Mouse (Mus musculus): ENCODE results near the gene Ing4. TPM values are rescaled to one million over a fixed set of nuclear protein-coding genes. Genes with fewer than 3 reads are reported as not detected.

Ing4 gene
- polyA plus RNA-seq (2012; rRNA removed): 39.1 and 39.2 TPM in 2 replicates

DNA sequence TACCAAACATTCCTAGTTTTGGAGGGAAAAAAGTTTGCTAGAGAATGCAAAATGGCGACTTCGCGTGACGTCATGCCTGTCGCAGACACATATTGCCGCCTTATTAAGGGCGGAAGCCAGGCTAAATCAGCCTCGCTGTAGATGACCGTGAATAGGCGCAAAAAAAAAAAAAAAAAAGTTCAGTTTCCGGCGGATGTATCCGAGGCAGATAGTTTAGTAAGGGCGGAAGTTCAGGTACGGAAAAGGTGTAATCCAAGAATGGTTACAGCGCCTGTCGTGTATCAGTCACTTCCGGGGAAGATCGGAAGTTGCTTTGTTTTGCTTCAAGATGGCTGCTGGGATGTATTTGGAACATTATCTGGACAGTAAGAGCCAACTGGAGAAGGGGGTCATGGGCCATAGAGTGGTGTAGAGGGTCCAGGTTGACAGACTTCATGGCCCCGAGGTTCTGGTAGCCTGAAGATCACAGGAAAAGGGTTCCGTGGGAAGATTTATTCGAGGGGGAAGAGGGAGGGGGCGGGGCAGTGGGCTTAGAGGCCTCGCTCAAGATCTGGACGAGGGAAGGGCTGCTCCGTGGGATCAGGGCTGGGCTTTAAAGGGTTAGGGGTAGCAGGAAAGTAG lies at the start of gene Ing4:
Gene Ing4, plus strand, starts transcription at position 228 of the 621 bp plus-strand sequence.
- Histone ChIP-seq H3K4me3 (ENCODE audit: insufficient read depth, low read depth, low read length) (peak within 1 kb of the TSS; percentile 93), H3K27ac (ENCODE audit: insufficient read depth, low read depth, low read length) (peak within 1 kb of the TSS; percentile 51), H3K4me1 (ENCODE audit: control insufficient read depth, insufficient read depth, low read length) (peaks cover 5% of the 10 kb centered on the region; the same call in 1 of the 2 replicates), H3K27me3 (replicated peaks; ENCODE audit: control insufficient read depth, insufficient read depth, low read length) (no peaks in the 10 kb centered on the region), H3K36me3 (ENCODE audit: control insufficient read depth, insufficient read depth, low read length) (peaks cover 2% of the 10 kb centered on the region)
- under 1% methylated on average over 26 of the region's 26 CpGs for WGBS
- TF ChIP-seq POLR2A (IDR thresholded peaks at IDR 0.05; ENCODE audit: low read depth, low read length): no peak
- no peak for TF ChIP-seq CTCF (conservative IDR thresholded peaks at IDR 0.05; ENCODE audit: insufficient read depth, insufficient read length, low read depth, low read length)
- peak; percentile 97 for DNase-seq

DNA sequence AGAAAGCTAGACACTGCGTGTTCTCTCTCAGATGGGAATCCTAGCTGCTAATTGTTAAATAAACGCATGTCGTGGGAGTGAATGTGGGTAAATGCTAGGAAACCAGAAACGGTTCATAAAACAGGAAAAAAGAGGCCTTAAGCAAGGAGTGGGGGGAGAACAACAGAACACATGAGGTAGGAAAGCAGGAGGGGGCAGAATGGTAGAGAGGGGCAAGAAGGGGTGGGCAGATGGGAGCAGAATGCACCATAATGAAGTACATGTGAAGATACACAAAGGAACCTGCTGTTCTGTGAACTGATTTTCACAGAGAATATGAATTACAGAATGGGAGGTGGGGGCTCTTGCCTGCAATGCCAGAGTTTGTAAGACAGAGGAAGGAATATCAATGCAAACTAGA lies 47.3 kb upstream of the Ing4 start:
- no peak overlapping the region for H3K27ac ChIP-seq (ENCODE audit: insufficient read depth, low read depth, low read length)
- H3K4me3 ChIP-seq (ENCODE audit: insufficient read depth, low read depth, low read length): no peak overlapping the region
- 49% methylated on average over 4 of the region's 4 CpGs for WGBS
- H3K4me1 ChIP-seq (ENCODE audit: control insufficient read depth, insufficient read depth, low read length): no peaks in the 10 kb centered on the region
- no peak for DNase-seq
- H3K27me3 ChIP-seq (replicated peaks; ENCODE audit: control insufficient read depth, insufficient read depth, low read length): 0 out of 2 replicates have a peak, but pooled peaks cover 1% of the 10 kb centered on the region
- H3K36me3 ChIP-seq (ENCODE audit: control insufficient read depth, insufficient read depth, low read length): no peaks in the 10 kb centered on the region
- TF ChIP-seq CTCF (conservative IDR thresholded peaks at IDR 0.05; ENCODE audit: insufficient read depth, insufficient read length, low read depth, low read length): no peak
- TF ChIP-seq POLR2A (IDR thresholded peaks at IDR 0.05; ENCODE audit: low read depth, low read length): no peak

DNA sequence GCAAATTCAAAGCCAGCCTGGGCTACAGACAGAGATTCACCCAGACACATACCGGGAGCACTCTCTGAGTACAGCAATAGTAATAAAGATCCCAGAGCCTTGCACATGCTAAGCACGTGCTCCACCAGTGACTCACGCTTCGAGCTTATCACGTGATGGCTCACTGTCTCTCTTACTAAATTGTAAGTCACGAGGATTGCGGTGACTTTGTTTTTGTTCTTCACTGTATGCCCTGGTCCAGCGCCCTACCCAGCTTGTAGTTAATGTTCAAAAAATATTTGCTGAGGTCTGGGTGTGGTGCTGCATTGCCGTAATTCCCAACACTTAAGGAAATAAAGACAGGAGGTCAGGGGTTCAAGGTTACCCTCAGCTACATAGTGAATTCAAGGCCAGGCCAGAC lies 46.2 kb upstream of the Ing4 start:
- TF ChIP-seq POLR2A (IDR thresholded peaks at IDR 0.05; ENCODE audit: low read depth, low read length): no peak
- no peak for TF ChIP-seq CTCF (conservative IDR thresholded peaks at IDR 0.05; ENCODE audit: insufficient read depth, insufficient read length, low read depth, low read length)

GRCm38 (mm10) chr6:124993876-124994275 lies 45.7 kb upstream of the Ing4 start:
- no peak for DNase-seq

More for the DNA sequence above, 46.2 kb upstream of the Ing4 start:
- 59% methylated on average over 9 of the region's 9 CpGs for whole genome bisulfite sequencing
- Histone ChIP-seq H3K27ac (ENCODE audit: insufficient read depth, low read depth, low read length) (no peak overlapping the region), H3K4me1 (ENCODE audit: control insufficient read depth, insufficient read depth, low read length) (no peaks in the 10 kb centered on the region), H3K27me3 (replicated peaks; ENCODE audit: control insufficient read depth, insufficient read depth, low read length) (0 out of 2 replicates have a peak, but pooled peaks cover 1% of the 10 kb centered on the region), H3K4me3 (ENCODE audit: insufficient read depth, low read depth, low read length) (no peak overlapping the region), H3K36me3 (ENCODE audit: control insufficient read depth, insufficient read depth, low read length) (no peaks in the 10 kb centered on the region)
- peak; percentile 28 for DNase-seq

DNA sequence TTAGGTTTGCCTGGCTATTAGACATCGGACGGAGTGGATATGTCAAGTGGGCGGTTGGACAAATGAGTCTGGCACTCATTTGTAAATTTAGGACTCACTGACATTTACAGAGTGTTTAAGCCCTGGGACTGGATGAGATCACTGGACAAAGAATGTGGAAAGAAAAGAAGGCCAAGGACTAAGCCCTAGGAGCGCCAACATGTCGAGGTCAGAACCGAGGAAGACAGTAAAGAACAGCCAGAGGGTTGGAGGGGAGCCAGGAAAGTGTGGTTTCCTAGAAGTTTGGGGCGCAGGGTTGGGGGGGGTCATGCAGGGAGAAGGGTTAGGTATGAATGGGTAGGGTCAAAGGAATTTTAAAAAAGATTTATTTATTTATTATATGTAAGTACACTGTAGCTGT lies 44.3 kb upstream of the Ing4 start:
- H3K27me3 ChIP-seq (replicated peaks; ENCODE audit: control insufficient read depth, insufficient read depth, low read length): 0 out of 2 replicates have a peak, but pooled peaks cover 1% of the 10 kb centered on the region
- WGBS: 83% methylated on average over 7 of the region's 7 CpGs
- no peak overlapping the region for H3K4me3 ChIP-seq (ENCODE audit: insufficient read depth, low read depth, low read length)
- no peak overlapping the region for H3K27ac ChIP-seq (ENCODE audit: insufficient read depth, low read depth, low read length)
- no peaks in the 10 kb centered on the region for H3K4me1 ChIP-seq (ENCODE audit: control insufficient read depth, insufficient read depth, low read length)
- no peaks in the 10 kb centered on the region for H3K36me3 ChIP-seq (ENCODE audit: control insufficient read depth, insufficient read depth, low read length)
- no peak for TF ChIP-seq POLR2A (IDR thresholded peaks at IDR 0.05; ENCODE audit: low read depth, low read length)
- no peak for TF ChIP-seq CTCF (conservative IDR thresholded peaks at IDR 0.05; ENCODE audit: insufficient read depth, insufficient read length, low read depth, low read length)
- DNase-seq: no peak

More at GRCm38 (mm10) chr6:124993876-124994275, 45.7 kb upstream of the Ing4 start:
- no peaks in the 10 kb centered on the region for H3K36me3 ChIP-seq (ENCODE audit: control insufficient read depth, insufficient read depth, low read length)
- H3K4me1 ChIP-seq (ENCODE audit: control insufficient read depth, insufficient read depth, low read length): no peaks in the 10 kb centered on the region
- 19% methylated on average over 11 of the region's 11 CpGs for WGBS
- TF ChIP-seq POLR2A (IDR thresholded peaks at IDR 0.05; ENCODE audit: low read depth, low read length) (no peak), CTCF (conservative IDR thresholded peaks at IDR 0.05; ENCODE audit: insufficient read depth, insufficient read length, low read depth, low read length) (no peak)
- 0 out of 2 replicates have a peak, but pooled peaks cover 1% of the 10 kb centered on the region for H3K27me3 ChIP-seq (replicated peaks; ENCODE audit: control insufficient read depth, insufficient read depth, low read length)
- no peak overlapping the region for H3K27ac ChIP-seq (ENCODE audit: insufficient read depth, low read depth, low read length)
- no peak overlapping the region for H3K4me3 ChIP-seq (ENCODE audit: insufficient read depth, low read depth, low read length)

DNA sequence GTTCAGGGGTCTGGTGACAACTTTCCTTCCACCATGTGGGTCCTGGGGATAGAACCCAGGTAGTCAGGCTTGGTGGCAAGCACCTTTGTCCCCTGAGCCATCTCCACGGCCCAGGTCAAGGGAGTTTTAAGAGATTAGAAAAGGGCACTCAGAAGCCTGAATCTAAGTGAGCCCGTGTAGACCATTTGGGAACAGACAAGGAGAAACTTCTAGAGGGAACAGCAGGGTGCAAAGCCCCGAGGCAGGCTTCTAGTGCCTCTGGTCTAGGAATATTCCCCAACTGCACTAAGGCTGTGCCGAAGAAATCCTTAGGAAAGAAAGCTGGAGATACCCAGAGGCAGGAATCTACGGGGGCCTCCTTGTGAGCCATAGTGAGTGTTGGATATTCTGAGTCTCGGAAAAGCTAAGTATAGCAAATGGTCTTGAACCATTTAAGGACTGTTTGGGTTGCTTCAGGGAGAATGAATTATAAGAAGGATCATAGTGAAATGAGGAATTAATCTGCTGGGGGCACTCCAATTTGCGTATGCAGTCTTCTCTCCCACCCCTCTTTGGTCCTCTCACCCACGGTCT lies 43.6 kb upstream of the Ing4 start:
- Histone ChIP-seq H3K27me3 (replicated peaks; ENCODE audit: control insufficient read depth, insufficient read depth, low read length) (0 out of 2 replicates have a peak, but pooled peaks cover 1% of the 10 kb centered on the region), H3K27ac (ENCODE audit: insufficient read depth, low read depth, low read length) (no peak overlapping the region)
- 55% methylated on average over 8 of the region's 8 CpGs for WGBS

More for the DNA sequence above, 43.6 kb upstream of the Ing4 start:
- TF ChIP-seq POLR2A (IDR thresholded peaks at IDR 0.05; ENCODE audit: low read depth, low read length) (no peak), CTCF (conservative IDR thresholded peaks at IDR 0.05; ENCODE audit: insufficient read depth, insufficient read length, low read depth, low read length) (no peak)
- DNase-seq: no peak
- Histone ChIP-seq H3K4me3 (ENCODE audit: insufficient read depth, low read depth, low read length) (no peak overlapping the region), H3K36me3 (ENCODE audit: control insufficient read depth, insufficient read depth, low read length) (no peaks in the 10 kb centered on the region), H3K4me1 (ENCODE audit: control insufficient read depth, insufficient read depth, low read length) (no peaks in the 10 kb centered on the region)

All from kidney, adult 2 months (tissue).